Mouse (Mus musculus): ENCODE results near the gene Dbp. TPM values are rescaled to one million over a fixed set of nuclear protein-coding genes. Genes with fewer than 3 reads are reported as not detected.

Gene Dbp
- total RNA-seq, 2 experiments from 2014 or later, result 22.1 to 26.9 TPM

- DNase-seq (ENCODE audit: low spot score in 2 of 2), result no peak
Observed at GRCm38 (mm10) chr7:45693921-45694591, 10.8 kb upstream of the Dbp start, which contains the start of gene Sec1. Gene Sec1 (minus strand): TSS chr7:45694402.

GRCm38 (mm10) chr7:45695098-45695497 is 9.8 kb upstream of the Dbp start:
- DNase-seq (ENCODE audit: low spot score in 2 of 2), result no peak

- no peak for DNase-seq (ENCODE audit: low spot score in 2 of 2)
Observed at GRCm38 (mm10) chr7:45697894-45698293, 7.0 kb upstream of the Dbp start.

- DNase-seq (ENCODE audit: low spot score in 2 of 2), result no peak
Observed at GRCm38 (mm10) chr7:45699523-45700141, 5.3 kb upstream of the Dbp start, which contains the start of gene Car11. Gene Car11 (plus strand): TSS chr7:45699843.

GRCm38 (mm10) chr7:45700301-45701015 is 4.4 kb upstream of the Dbp start:
- DNase-seq (ENCODE audit: low spot score in 2 of 2), result peak in 1 of 2 experiments; percentile 76

GRCm38 (mm10) chr7:45701072-45701471 is 3.8 kb upstream of the Dbp start:
- DNase-seq (ENCODE audit: low spot score in 2 of 2), result no peak

- no peak for DNase-seq (ENCODE audit: low spot score in 2 of 2)
Observed at GRCm38 (mm10) chr7:45701607-45702006, 3.3 kb upstream of the Dbp start.

- no peak for DNase-seq (ENCODE audit: low spot score in 2 of 2)
Observed at GRCm38 (mm10) chr7:45702316-45702715, 2.6 kb upstream of the Dbp start.

GRCm38 (mm10) chr7:45702809-45703520 is 1.9 kb upstream of the Dbp start:
- no peak for DNase-seq (ENCODE audit: low spot score in 2 of 2)

- no peak for DNase-seq (ENCODE audit: low spot score in 2 of 2)
Observed at GRCm38 (mm10) chr7:45703521-45704033, 1.3 kb upstream of the Dbp start.

- peak in 1 of 2 experiments; percentile 61 for DNase-seq (ENCODE audit: low spot score in 2 of 2)
Observed at GRCm38 (mm10) chr7:45704046-45704559, 785 bp upstream of the Dbp start.

GRCm38 (mm10) chr7:45705443-45705864 is 566 bp downstream of the Dbp start:
- DNase-seq (ENCODE audit: low spot score in 2 of 2), result peak in 1 of 2 experiments; percentile 50

GRCm38 (mm10) chr7:45705873-45706281 is 989 bp downstream of the Dbp start:
- peak in 1 of 2 experiments; percentile 80 for DNase-seq (ENCODE audit: low spot score in 2 of 2)

GRCm38 (mm10) chr7:45706721-45707241 is 1.9 kb downstream of the Dbp start:
- peak; percentile 84 to 86 for DNase-seq (ENCODE audit: low spot score in 2 of 2)

- peak; percentile 90 to 93 for DNase-seq (ENCODE audit: low spot score in 2 of 2)
Observed at GRCm38 (mm10) chr7:45707375-45707967, 2.6 kb downstream of the Dbp start.

GRCm38 (mm10) chr7:45708221-45708761 is 3.4 kb downstream of the Dbp start:
- no peak for DNase-seq (ENCODE audit: low spot score in 2 of 2)

- DNase-seq (ENCODE audit: low spot score in 2 of 2), result no peak
Observed at GRCm38 (mm10) chr7:45709036-45709435, 4.1 kb downstream of the Dbp start.

- no peak for DNase-seq (ENCODE audit: low spot score in 2 of 2)
Observed at GRCm38 (mm10) chr7:45709677-45710355, 4.9 kb downstream of the Dbp start.

GRCm38 (mm10) chr7:45710477-45711191 is 5.7 kb downstream of the Dbp start:
- DNase-seq (ENCODE audit: low spot score in 2 of 2), result no peak

Measured in gastrocnemius, postnatal 4 days (tissue).